Mouse (Mus musculus): ENCODE measurements around the gene Rnaseh2c. TPM values are rescaled to one million over a fixed set of nuclear protein-coding genes. Genes with fewer than 3 reads are reported as not detected.

The Rnaseh2c gene
- total and polyA plus RNA-seq, 2 experiments from 2014 or later: 27.1 to 50.9 TPM

GRCm38 (mm10) chr19:5580776-5581175 lies 20.9 kb upstream of the Rnaseh2c start:
- WGBS: 85% methylated on average over 6 of the region's 6 CpGs
- no peak overlapping the region for H3K9ac ChIP-seq (replicated peaks; ENCODE audit: low read length, poor library complexity, severe bottlenecking)
- no peaks in the 10 kb centered on the region for H3K27me3 ChIP-seq (ENCODE audit: insufficient read depth, low read length)
- no peak overlapping the region for H3K4me2 ChIP-seq (ENCODE audit: low read depth, low read length, poor library complexity, severe bottlenecking)
- no peaks in the 10 kb centered on the region for H3K36me3 ChIP-seq (ENCODE audit: insufficient read depth, low read length)
- DNase-seq (ENCODE audit: low spot score) (no peak), ATAC-seq (ENCODE audit: low FRiP score) (no peak)
- H3K9me3 ChIP-seq (ENCODE audit: low read length): no peaks in the 10 kb centered on the region
- TF ChIP-seq CTCF (IDR thresholded peaks at IDR 0.05): no peak
- no peaks in the 10 kb centered on the region for H3K4me1 ChIP-seq (ENCODE audit: insufficient read depth, low read length)
- H3K4me3 ChIP-seq (ENCODE audit: low read depth, low read length): no peak overlapping the region
- no peak overlapping the region for H3K27ac ChIP-seq (ENCODE audit: low read depth, low read length)

- H3K9ac ChIP-seq (replicated peaks; ENCODE audit: low read length, poor library complexity, severe bottlenecking): no peak overlapping the region
- H3K9me3 ChIP-seq (ENCODE audit: low read length): no peaks in the 10 kb centered on the region
- no peak overlapping the region for H3K4me3 ChIP-seq (ENCODE audit: low read depth, low read length)
- H3K4me1 ChIP-seq (ENCODE audit: insufficient read depth, low read length): no peaks in the 10 kb centered on the region
- H3K27ac ChIP-seq (ENCODE audit: low read depth, low read length): no peak overlapping the region
- 79% methylated on average over 2 of the region's 2 CpGs for WGBS
- DNase-seq (ENCODE audit: low spot score) (no peak), ATAC-seq (ENCODE audit: low FRiP score) (no peak)
- H3K4me2 ChIP-seq (ENCODE audit: low read depth, low read length, poor library complexity, severe bottlenecking): no peak overlapping the region
- no peaks in the 10 kb centered on the region for H3K27me3 ChIP-seq (ENCODE audit: insufficient read depth, low read length)
- TF ChIP-seq CTCF (IDR thresholded peaks at IDR 0.05): no peak
- H3K36me3 ChIP-seq (ENCODE audit: insufficient read depth, low read length): no peaks in the 10 kb centered on the region
Observed at GRCm38 (mm10) chr19:5581995-5582394, 19.7 kb upstream of the Rnaseh2c start.

GRCm38 (mm10) chr19:5589159-5589558 lies 12.5 kb upstream of the Rnaseh2c start:
- Histone ChIP-seq H3K27ac (ENCODE audit: low read depth, low read length) (no peak overlapping the region), H3K4me2 (ENCODE audit: low read depth, low read length, poor library complexity, severe bottlenecking) (no peak overlapping the region), H3K4me3 (ENCODE audit: low read depth, low read length) (no peak overlapping the region), H3K9me3 (ENCODE audit: low read length) (no peaks in the 10 kb centered on the region), H3K36me3 (ENCODE audit: insufficient read depth, low read length) (no peaks in the 10 kb centered on the region), H3K9ac (replicated peaks; ENCODE audit: low read length, poor library complexity, severe bottlenecking) (no peak overlapping the region), H3K27me3 (ENCODE audit: insufficient read depth, low read length) (no peaks in the 10 kb centered on the region), H3K4me1 (ENCODE audit: insufficient read depth, low read length) (no peaks in the 10 kb centered on the region)
- no peak for TF ChIP-seq CTCF (IDR thresholded peaks at IDR 0.05)
- ATAC-seq (ENCODE audit: low FRiP score) (no peak), DNase-seq (ENCODE audit: low spot score) (no peak)
- 70% methylated on average over 9 of the region's 9 CpGs for WGBS

GRCm38 (mm10) chr19:5591888-5592287 lies 9.8 kb upstream of the Rnaseh2c start:
- 88% methylated on average over 6 of the region's 6 CpGs for WGBS
- TF ChIP-seq CTCF (IDR thresholded peaks at IDR 0.05): no peak
- H3K27me3 ChIP-seq (ENCODE audit: insufficient read depth, low read length): no peaks in the 10 kb centered on the region

GRCm38 (mm10) chr19:5599224-5599623 lies 2.4 kb upstream of the Rnaseh2c start:
- ATAC-seq (ENCODE audit: low FRiP score): no peak
- no peak for TF ChIP-seq CTCF (IDR thresholded peaks at IDR 0.05)
- H3K9ac ChIP-seq (replicated peaks; ENCODE audit: low read length, poor library complexity, severe bottlenecking): no peak overlapping the region
- H3K4me1 ChIP-seq (ENCODE audit: insufficient read depth, low read length): no peaks in the 10 kb centered on the region
- H3K27ac ChIP-seq (ENCODE audit: low read depth, low read length): no peak overlapping the region
- no peak for DNase-seq (ENCODE audit: low spot score)
- no peak overlapping the region for H3K4me2 ChIP-seq (ENCODE audit: low read depth, low read length, poor library complexity, severe bottlenecking)
- no peaks in the 10 kb centered on the region for H3K9me3 ChIP-seq (ENCODE audit: low read length)
- WGBS: 79% methylated on average over 4 of the region's 4 CpGs
- H3K27me3 ChIP-seq (ENCODE audit: insufficient read depth, low read length): no peaks in the 10 kb centered on the region
- no peak overlapping the region for H3K4me3 ChIP-seq (ENCODE audit: low read depth, low read length)
- peaks cover 12% of the 10 kb centered on the region for H3K36me3 ChIP-seq (ENCODE audit: insufficient read depth, low read length)

More at GRCm38 (mm10) chr19:5591888-5592287, 9.8 kb upstream of the Rnaseh2c start:
- Histone ChIP-seq H3K27ac (ENCODE audit: low read depth, low read length) (no peak overlapping the region), H3K4me2 (ENCODE audit: low read depth, low read length, poor library complexity, severe bottlenecking) (no peak overlapping the region), H3K4me1 (ENCODE audit: insufficient read depth, low read length) (no peaks in the 10 kb centered on the region), H3K36me3 (ENCODE audit: insufficient read depth, low read length) (no peaks in the 10 kb centered on the region), H3K9me3 (ENCODE audit: low read length) (no peaks in the 10 kb centered on the region), H3K4me3 (ENCODE audit: low read depth, low read length) (no peak overlapping the region), H3K9ac (replicated peaks; ENCODE audit: low read length, poor library complexity, severe bottlenecking) (no peak overlapping the region)
- ATAC-seq (ENCODE audit: low FRiP score) (no peak), DNase-seq (ENCODE audit: low spot score) (no peak)

GRCm38 (mm10) chr19:5603664-5604063 lies 2.0 kb downstream of the Rnaseh2c start:
- Histone ChIP-seq H3K4me3 (ENCODE audit: low read depth, low read length) (no peak overlapping the region), H3K4me2 (ENCODE audit: low read depth, low read length, poor library complexity, severe bottlenecking) (no peak overlapping the region), H3K9me3 (ENCODE audit: low read length) (no peaks in the 10 kb centered on the region), H3K27me3 (ENCODE audit: insufficient read depth, low read length) (no peaks in the 10 kb centered on the region), H3K4me1 (ENCODE audit: insufficient read depth, low read length) (peaks cover 4% of the 10 kb centered on the region; the same call in 1 of the 2 replicates), H3K9ac (replicated peaks; ENCODE audit: low read length, poor library complexity, severe bottlenecking) (no peak overlapping the region), H3K36me3 (ENCODE audit: insufficient read depth, low read length) (peaks cover 52% of the 10 kb centered on the region), H3K27ac (ENCODE audit: low read depth, low read length) (no peak overlapping the region)
- no peak for TF ChIP-seq CTCF (IDR thresholded peaks at IDR 0.05)
- WGBS: 91% methylated on average over 7 of the region's 7 CpGs
- no peak for DNase-seq (ENCODE audit: low spot score)
- ATAC-seq (ENCODE audit: low FRiP score): no peak

Data from midbrain, postnatal 0 days (tissue).